Mouse (Mus musculus) forebrain, embryonic 16.5 days (tissue): ENCODE measurements around the gene Smim6. TPM values are rescaled to one million over a fixed set of nuclear protein-coding genes. Genes with fewer than 3 reads are reported as not detected.

ENCODE experiments used
- ATAC-seq: fragments of 200-750 bp; cut with Nextera tagmentation; 2 replicates; pipeline ENCODE4 v1.8.0; 2017; ENCODE audit warnings: mild to moderate bottlenecking, moderate library complexity
- H3K27ac ChIP-seq: fragments of 300-500 bp; sonication (generic); 2 replicates; pipeline ENCODE4 v1.5.1; 2014; ENCODE audit warnings: low read length, control low read depth
- H3K27me3 ChIP-seq: fragments of 300-500 bp; sonication (generic); replicated peaks from 2 replicates; pipeline ENCODE4 v1.6.1; 2014; ENCODE audit warnings: low read length; ENCODE audit not compliant: control insufficient read depth, insufficient read depth
- H3K36me3 ChIP-seq: fragments of 300-500 bp; sonication (generic); 2 replicates; pipeline ENCODE4 v1.6.1; 2014; ENCODE audit not compliant: control insufficient read depth, insufficient read depth
- H3K4me1 ChIP-seq: fragments of 300-500 bp; sonication (generic); replicated peaks from 2 replicates; pipeline ENCODE4 v1.6.1; 2014; ENCODE audit warnings: low read length; ENCODE audit not compliant: control insufficient read depth, insufficient read depth
- H3K4me2 ChIP-seq: fragments of 300-500 bp; sonication (generic); 2 replicates; pipeline ENCODE4 v1.6.1; 2014; ENCODE audit warnings: mild to moderate bottlenecking, low read length, control low read depth
- H3K4me3 ChIP-seq: fragments of 300-500 bp; sonication (generic); replicated peaks from 2 replicates; pipeline ENCODE4 v1.5.1; 2014; ENCODE audit warnings: mild to moderate bottlenecking, low read length, control low read depth
- H3K9ac ChIP-seq: fragments of 300-500 bp; sonication (generic); replicated peaks from 2 replicates; pipeline ENCODE4 v1.6.1; 2014; ENCODE audit warnings: low read depth, low read length, control low read depth
- H3K9me3 ChIP-seq: fragments of 300-500 bp; sonication (generic); 2 replicates; pipeline ENCODE4 v1.6.1; 2016; ENCODE audit warnings: low read length; ENCODE audit not compliant: control insufficient read depth
- WGBS: fragments of 180-500 bp; shearing (Covaris S2); extraction: QIAGEN DNeasy Blood & Tissue Kit; methylation state at CpG from one replicate; pipeline ENCODE4 v1.1.7; 2014; 5-methylcytosine and 5-hydroxymethylcytosine counted together
- polyA plus RNA-seq: library from polyadenylated mRNA; unstranded; fragments of >200 nt; fragmentation: Nextera tagmentation; extraction: Ambion mirVana; gene quantifications from 2 replicates; pipeline ENCODE4 v1.2.1, GENCODE M21; 2015

Smim6 gene
- polyA plus RNA-seq, 1 experiment from 2014 or later: 0.95 TPM

- no peak overlapping the region for H3K9ac ChIP-seq
- no peak for ATAC-seq
Observed at GRCm38 (mm10) chr11:115898446-115898845, 13.4 kb upstream of the Smim6 start.

GRCm38 (mm10) chr11:115898886-115899285, 12.9 kb upstream of the Smim6 start:
- no peaks in the 10 kb centered on the region for H3K9me3 ChIP-seq
- no peak overlapping the region for H3K27ac ChIP-seq
- H3K27me3 ChIP-seq: no peaks in the 10 kb centered on the region
- WGBS: 13% methylated on average over 4 of the region's 4 CpGs
- ATAC-seq: no peak
- no peak overlapping the region for H3K4me3 ChIP-seq
- no peak overlapping the region for H3K4me2 ChIP-seq
- H3K4me1 ChIP-seq: no peaks in the 10 kb centered on the region
- 0 out of 2 replicates have a peak, but pooled peaks cover 3% of the 10 kb centered on the region for H3K36me3 ChIP-seq
- H3K9ac ChIP-seq: no peak overlapping the region

More at GRCm38 (mm10) chr11:115898446-115898845, 13.4 kb upstream of the Smim6 start:
- Histone ChIP-seq H3K4me1 (no peaks in the 10 kb centered on the region), H3K4me2 (no peak overlapping the region), H3K9me3 (no peaks in the 10 kb centered on the region), H3K36me3 (peaks cover 3% of the 10 kb centered on the region; the same call in 1 of the 2 replicates), H3K4me3 (no peak overlapping the region), H3K27me3 (no peaks in the 10 kb centered on the region), H3K27ac (no peak overlapping the region)
- 95% methylated on average over 7 of the region's 7 CpGs for WGBS

GRCm38 (mm10) chr11:115899486-115900266, 12.1 kb upstream of the Smim6 start, which contains the start of gene Smim5:
Gene Smim5, plus strand, starts transcription at chr11:115899966.
- Histone ChIP-seq H3K36me3 (0 out of 2 replicates have a peak, but pooled peaks cover 3% of the 10 kb centered on the region), H3K4me1 (no peaks in the 10 kb centered on the region), H3K27ac (no peak within 1 kb of the TSS), H3K27me3 (no peaks in the 10 kb centered on the region), H3K4me3 (no peak within 1 kb of the TSS), H3K9ac (no peak within 1 kb of the TSS), H3K9me3 (no peaks in the 10 kb centered on the region), H3K4me2 (no peak within 1 kb of the TSS)
- 38% methylated on average over 16 of the region's 16 CpGs for WGBS
- no peak for ATAC-seq

DNA sequence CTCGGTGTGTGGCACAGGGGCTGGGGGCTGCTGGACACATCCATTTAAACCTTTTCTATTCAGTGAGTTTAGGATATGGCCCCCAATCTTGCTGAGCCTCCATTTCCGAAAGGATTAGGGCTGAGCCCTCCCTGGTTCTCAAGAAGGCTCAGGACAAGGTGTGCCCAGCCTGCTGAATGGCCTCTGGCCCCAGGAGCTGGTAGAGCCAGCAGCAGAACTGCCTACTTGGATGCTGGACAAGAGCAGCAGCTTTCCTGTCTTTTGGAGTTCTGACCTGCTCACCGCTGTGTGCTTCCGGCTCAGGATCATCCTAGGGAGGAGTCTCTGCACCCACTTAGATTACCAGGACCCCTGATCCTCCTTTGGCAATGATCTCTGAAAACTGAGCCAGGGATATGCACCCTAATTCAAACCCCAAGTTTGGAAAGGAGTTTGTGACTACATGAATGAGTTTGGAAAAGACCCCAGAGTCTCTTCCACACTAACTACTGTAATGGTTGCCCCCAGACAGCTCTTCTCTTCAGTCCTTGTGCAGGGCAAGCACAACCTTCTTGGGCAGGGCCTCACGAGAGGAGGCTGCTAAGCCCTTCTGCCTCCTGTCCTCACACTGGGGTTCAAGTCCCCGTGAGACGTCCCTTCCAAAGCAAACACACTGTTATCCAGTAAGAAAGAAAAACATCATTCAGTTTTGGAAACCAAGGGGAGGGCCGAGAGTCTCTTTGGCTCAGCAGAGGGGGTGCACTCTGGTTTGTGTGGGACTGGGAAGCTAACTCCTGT, 11.1 kb upstream of the Smim6 start:
- Histone ChIP-seq H3K9ac (no peak overlapping the region), H3K27ac (no peak overlapping the region), H3K36me3 (no peaks in the 10 kb centered on the region), H3K4me2 (no peak overlapping the region), H3K9me3 (no peaks in the 10 kb centered on the region), H3K4me3 (no peak overlapping the region), H3K27me3 (no peaks in the 10 kb centered on the region), H3K4me1 (no peaks in the 10 kb centered on the region)
- no peak for ATAC-seq
- WGBS: 79% methylated on average over 8 of the region's 8 CpGs

- H3K27ac ChIP-seq: no peak overlapping the region
- no peaks in the 10 kb centered on the region for H3K4me1 ChIP-seq
- no peak overlapping the region for H3K9ac ChIP-seq
- H3K9me3 ChIP-seq: no peaks in the 10 kb centered on the region
- no peaks in the 10 kb centered on the region for H3K36me3 ChIP-seq
- ATAC-seq: no peak
- H3K4me3 ChIP-seq: no peak overlapping the region
- no peak overlapping the region for H3K4me2 ChIP-seq
- H3K27me3 ChIP-seq: no peaks in the 10 kb centered on the region
- 87% methylated on average over 9 of the region's 9 CpGs for WGBS
Observed at GRCm38 (mm10) chr11:115901338-115902161, 10.3 kb upstream of the Smim6 start.

DNA sequence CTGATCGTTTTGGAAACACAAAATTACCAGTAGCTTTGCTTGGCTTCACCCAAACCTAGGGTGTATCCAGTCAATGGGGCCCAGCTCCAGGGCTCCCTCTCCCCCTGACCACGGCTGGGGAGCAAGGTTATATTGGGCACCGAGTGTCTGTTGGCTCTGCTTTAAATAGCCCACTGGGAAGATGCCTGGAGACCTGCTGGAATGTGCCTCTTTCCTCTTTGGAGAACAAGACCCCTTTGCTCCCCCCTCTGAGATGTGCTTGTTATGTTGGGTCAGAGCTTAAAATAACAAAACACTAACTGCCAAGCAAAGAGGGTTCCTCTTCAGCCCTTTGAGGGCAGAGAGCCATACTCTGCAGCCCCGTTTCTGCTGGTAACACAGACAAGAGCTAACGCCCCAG, 9.6 kb upstream of the Smim6 start:
- ATAC-seq: no peak
- Histone ChIP-seq H3K36me3 (no peaks in the 10 kb centered on the region), H3K4me1 (no peaks in the 10 kb centered on the region), H3K27ac (no peak overlapping the region), H3K4me3 (no peak overlapping the region), H3K9me3 (no peaks in the 10 kb centered on the region), H3K4me2 (no peak overlapping the region), H3K9ac (no peak overlapping the region), H3K27me3 (no peaks in the 10 kb centered on the region)
- WGBS: 82% methylated on average over 5 of the region's 5 CpGs

DNA sequence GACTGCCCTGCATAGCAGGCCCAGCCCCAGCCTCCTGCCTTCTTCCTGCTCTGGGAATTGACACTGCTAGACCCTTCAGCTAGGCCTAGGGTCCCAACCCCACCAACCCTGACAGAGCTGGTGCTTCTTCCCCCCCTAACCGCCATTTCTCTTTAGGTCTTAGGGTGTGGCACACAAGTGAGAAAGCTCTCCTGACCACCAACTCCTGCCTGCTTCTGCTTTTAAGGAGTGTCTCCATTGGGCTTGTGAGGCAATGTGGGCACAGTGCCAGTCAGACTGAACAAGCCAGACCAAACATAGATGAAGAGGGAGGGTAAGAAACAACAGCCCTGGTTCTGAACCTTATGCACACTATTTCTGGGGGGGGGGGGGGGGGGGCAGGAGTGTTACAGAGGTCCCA, 9.0 kb upstream of the Smim6 start:
- Histone ChIP-seq H3K9me3 (no peaks in the 10 kb centered on the region), H3K9ac (no peak overlapping the region), H3K27me3 (no peaks in the 10 kb centered on the region), H3K4me1 (no peaks in the 10 kb centered on the region), H3K4me2 (no peak overlapping the region), H3K4me3 (no peak overlapping the region), H3K27ac (no peak overlapping the region), H3K36me3 (no peaks in the 10 kb centered on the region)
- 100% methylated on average over 1 of the region's 1 CpGs for WGBS
- no peak for ATAC-seq

DNA sequence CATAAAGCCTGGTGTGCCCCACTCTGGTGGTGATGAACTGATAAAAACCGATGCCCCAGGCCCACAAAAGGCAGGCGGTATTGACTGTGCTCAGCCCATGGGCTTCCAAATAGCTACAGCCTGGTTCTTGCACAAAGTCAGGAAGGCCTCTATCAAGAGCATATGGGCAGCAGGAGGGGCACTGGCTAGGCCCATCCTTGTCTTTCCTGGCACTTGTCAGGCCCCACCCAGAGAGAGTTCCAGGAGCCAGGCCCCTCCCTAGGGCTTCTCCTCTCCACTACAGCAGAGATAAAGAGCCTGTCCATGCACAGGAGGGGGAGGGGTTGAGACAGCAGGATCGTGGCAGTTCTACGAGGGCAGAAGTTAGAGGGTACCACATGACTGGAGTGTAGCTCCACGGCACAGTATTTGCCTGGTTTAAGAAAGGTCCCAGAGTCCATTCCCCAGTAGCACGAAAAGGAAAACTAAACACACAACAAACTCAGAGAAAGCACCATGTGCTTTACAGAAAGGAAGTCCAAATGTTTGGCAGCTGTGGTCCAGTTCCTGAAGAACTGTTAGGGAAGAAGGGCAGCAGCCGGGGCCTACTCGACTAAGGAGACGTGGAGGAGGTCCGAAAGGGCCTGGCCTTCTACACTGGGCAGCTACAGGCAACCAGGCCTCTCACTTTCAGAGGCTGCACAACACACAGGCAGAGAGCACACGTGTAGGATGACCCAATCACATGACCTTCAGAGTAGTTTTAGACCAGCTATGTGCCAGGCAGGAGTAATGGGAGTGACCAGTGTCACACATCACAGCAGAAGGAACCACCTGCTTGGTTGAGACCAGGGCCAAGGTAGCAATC, 8.2 kb upstream of the Smim6 start:
- Histone ChIP-seq H3K4me3 (no peak overlapping the region), H3K9ac (no peak overlapping the region), H3K27ac (no peak overlapping the region), H3K36me3 (no peaks in the 10 kb centered on the region), H3K4me1 (no peaks in the 10 kb centered on the region), H3K4me2 (no peak overlapping the region), H3K9me3 (no peaks in the 10 kb centered on the region), H3K27me3 (no peaks in the 10 kb centered on the region)
- WGBS: 83% methylated on average over 11 of the region's 11 CpGs
- no peak for ATAC-seq
